Mouse (Mus musculus) intestine, embryonic 16.5 days (tissue): ENCODE data around the gene Nbea. TPM values are rescaled to one million over a fixed set of nuclear protein-coding genes. Genes with fewer than 3 reads are reported as not detected.

Experiments
- ATAC-seq: fragments of 200-750 bp; cut with Nextera tagmentation; 2 replicates; pipeline ENCODE4 v1.8.0; 2017; ENCODE audit warnings: moderate TSS enrichment, moderate library complexity
- H3K27ac ChIP-seq: fragments of 300-500 bp; sonication (generic); 2 replicates; pipeline ENCODE4 v1.5.1; 2014; ENCODE audit warnings: mild to moderate bottlenecking, low read length
- H3K27me3 ChIP-seq: fragments of 300-500 bp; sonication (generic); replicated peaks from 2 replicates; pipeline ENCODE4 v1.6.1; 2014; ENCODE audit warnings: low read length, control low read depth, mixed read lengths; ENCODE audit not compliant: control insufficient read depth, insufficient read depth
- H3K36me3 ChIP-seq: fragments of 300-500 bp; sonication (generic); 2 replicates; pipeline ENCODE4 v1.6.1; 2014; ENCODE audit warnings: low read length, control low read depth; ENCODE audit not compliant: control insufficient read depth, insufficient read depth
- H3K4me1 ChIP-seq: fragments of 300-500 bp; sonication (generic); 2 replicates; pipeline ENCODE4 v1.6.1; 2014; ENCODE audit warnings: low read length, control low read depth, mixed read lengths; ENCODE audit not compliant: control insufficient read depth, insufficient read depth
- H3K4me2 ChIP-seq: fragments of 300-500 bp; sonication (generic); 2 replicates; pipeline ENCODE4 v1.6.1; 2014; ENCODE audit warnings: low read depth, low read length, control low read depth
- H3K4me3 ChIP-seq: fragments of 300-500 bp; sonication (generic); 2 replicates; pipeline ENCODE4 v1.5.1; 2014; ENCODE audit warnings: mild to moderate bottlenecking, low read length
- H3K9ac ChIP-seq: fragments of 300-500 bp; sonication (generic); 2 replicates; pipeline ENCODE4 v1.6.1; 2014; ENCODE audit warnings: low read depth, low read length
- H3K9me3 ChIP-seq: fragments of 300-500 bp; sonication (generic); 2 replicates; pipeline ENCODE4 v1.6.1; 2016; ENCODE audit warnings: low read length, control low read depth; ENCODE audit not compliant: control insufficient read depth
- WGBS: fragments of 180-500 bp; shearing (Covaris S2); extraction: QIAGEN DNeasy Blood & Tissue Kit; methylation state at CpG from one replicate; pipeline ENCODE4 v1.1.7; 2014; 5-methylcytosine and 5-hydroxymethylcytosine counted together
- polyA plus RNA-seq: library from polyadenylated mRNA; unstranded; fragments of >200 nt; fragmentation: Nextera tagmentation; extraction: Ambion mirVana; gene quantifications from 2 replicates; pipeline ENCODE4 v1.2.1, GENCODE M21; 2015

Nbea gene
- polyA plus RNA-seq, 1 experiment from 2014 or later: 5.6 TPM

- no peaks in the 10 kb centered on the region for H3K9me3 ChIP-seq
- no peak overlapping the region for H3K4me3 ChIP-seq
- no peaks in the 10 kb centered on the region for H3K27me3 ChIP-seq
- H3K36me3 ChIP-seq: no peaks in the 10 kb centered on the region
- 59% methylated on average over 2 of the region's 2 CpGs for WGBS
- no peak overlapping the region for H3K4me2 ChIP-seq
- H3K27ac ChIP-seq: no peak overlapping the region
- no peak overlapping the region for H3K9ac ChIP-seq
- no peak for ATAC-seq
- peaks cover 3% of the 10 kb centered on the region; the same call in 1 of the 2 replicates for H3K4me1 ChIP-seq
These were observed 593.2 kb downstream of the Nbea start for GRCm38 (mm10) chr3:55590291-55590690.

DNA sequence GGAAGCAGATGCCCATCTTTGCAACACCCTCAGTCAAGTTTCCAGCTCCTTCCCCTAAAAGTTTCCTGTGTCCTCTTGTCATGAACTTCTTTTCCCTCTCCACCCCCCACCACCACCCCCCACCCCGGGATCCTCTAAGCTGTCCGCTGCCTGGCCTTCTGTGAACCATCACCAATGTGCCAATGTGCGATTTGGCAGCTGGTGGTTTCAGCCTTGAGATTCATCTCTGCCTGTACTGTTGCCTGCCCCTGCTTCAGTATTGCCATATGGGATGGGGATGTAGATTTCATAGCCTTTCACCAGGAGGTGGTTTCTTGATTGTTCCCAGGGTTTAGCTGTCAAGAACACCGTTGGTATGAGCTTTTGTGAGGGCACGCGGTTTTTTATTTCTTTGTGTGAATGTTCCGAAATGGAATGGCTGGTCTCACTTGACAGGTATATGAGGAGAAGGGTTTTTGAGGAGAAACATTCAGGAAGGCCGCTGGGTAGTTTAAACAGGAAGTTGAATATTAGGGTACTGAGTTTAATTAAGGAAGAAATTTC, 594.0 kb downstream of the Nbea start:
- H3K9ac ChIP-seq: no peak overlapping the region
- ATAC-seq: no peak
- no peak overlapping the region for H3K4me3 ChIP-seq
- H3K9me3 ChIP-seq: no peaks in the 10 kb centered on the region
- H3K4me1 ChIP-seq: peaks cover 3% of the 10 kb centered on the region; the same call in 1 of the 2 replicates
- H3K27me3 ChIP-seq: no peaks in the 10 kb centered on the region
- no peaks in the 10 kb centered on the region for H3K36me3 ChIP-seq
- H3K4me2 ChIP-seq: no peak overlapping the region
- WGBS: 53% methylated on average over 8 of the region's 8 CpGs
- H3K27ac ChIP-seq: no peak overlapping the region

DNA sequence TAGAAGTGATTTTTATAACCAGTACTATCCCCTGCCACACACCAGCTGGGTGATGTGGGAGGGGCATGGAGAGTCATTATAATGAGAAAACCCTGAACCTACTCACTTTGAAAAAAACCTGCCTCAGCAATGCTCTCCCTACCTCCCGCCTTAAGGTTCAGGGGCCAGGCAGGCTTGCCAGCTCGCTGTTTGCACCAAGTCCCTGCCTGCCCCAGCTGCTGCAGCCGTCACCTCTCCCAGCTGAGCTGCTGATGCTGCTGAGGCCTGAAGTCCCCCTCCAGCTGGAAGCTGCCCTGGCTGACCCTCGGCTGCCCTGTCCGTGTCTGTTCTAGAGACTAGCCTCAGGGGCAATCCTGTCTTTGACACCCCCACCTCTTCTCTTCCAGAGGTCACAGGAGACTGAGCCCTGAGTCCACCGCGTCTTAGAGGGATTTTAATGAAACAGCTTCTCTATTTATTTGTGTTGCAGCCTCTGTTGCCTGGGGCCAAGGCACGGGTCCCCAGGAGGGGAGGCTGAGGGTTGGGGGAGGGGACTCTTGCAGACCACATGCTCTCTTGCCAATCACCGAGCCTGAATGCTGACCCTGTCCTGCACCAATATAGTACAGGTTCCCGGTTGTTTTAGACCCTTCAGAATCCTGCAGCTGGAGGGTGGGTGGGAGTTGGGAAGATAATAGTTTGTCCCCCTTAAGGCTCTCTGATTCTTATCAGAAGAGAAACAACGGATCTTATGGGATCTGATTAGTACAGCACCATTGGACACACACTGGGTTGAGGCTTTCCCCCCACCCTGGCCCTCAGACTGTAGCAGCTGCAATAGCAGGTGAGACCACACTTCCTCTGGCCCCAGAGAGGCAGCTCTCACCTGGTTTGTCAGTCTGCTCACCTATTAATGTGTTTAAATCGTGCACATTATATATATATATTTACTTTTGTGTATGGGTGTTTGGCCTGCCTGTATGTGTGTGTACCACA, 595.2 kb downstream of the Nbea start:
- no peaks in the 10 kb centered on the region for H3K36me3 ChIP-seq
- H3K9me3 ChIP-seq: no peaks in the 10 kb centered on the region
- H3K4me1 ChIP-seq: peaks cover 3% of the 10 kb centered on the region; the same call in 1 of the 2 replicates
- H3K9ac ChIP-seq: peak overlapping the region; percentile 21; the same call in 1 of the 2 replicates
- no peak overlapping the region for H3K4me2 ChIP-seq
- H3K4me3 ChIP-seq: no peak overlapping the region
- ATAC-seq: peak; percentile 46
- 22% methylated on average over 12 of the region's 12 CpGs for WGBS
- H3K27ac ChIP-seq: no peak overlapping the region
- no peaks in the 10 kb centered on the region for H3K27me3 ChIP-seq

- no peak overlapping the region for H3K4me2 ChIP-seq
- no peaks in the 10 kb centered on the region for H3K36me3 ChIP-seq
- ATAC-seq: no peak
- no peak overlapping the region for H3K27ac ChIP-seq
- peaks cover 3% of the 10 kb centered on the region; the same call in 1 of the 2 replicates for H3K4me1 ChIP-seq
- H3K4me3 ChIP-seq: no peak overlapping the region
- H3K27me3 ChIP-seq: no peaks in the 10 kb centered on the region
- no peak overlapping the region for H3K9ac ChIP-seq
- no peaks in the 10 kb centered on the region for H3K9me3 ChIP-seq
- WGBS: 39% methylated on average over 12 of the region's 12 CpGs
These were observed 596.0 kb downstream of the Nbea start for GRCm38 (mm10) chr3:55587434-55587971.
